Mouse (Mus musculus): Measurements from ENCODE around the gene Acta2.

- TF ChIP-seq CTCF (IDR thresholded peaks at IDR 0.05; ENCODE audit: borderline replicate concordance, extremely low read depth, insufficient read depth, insufficient read length): no peak
- TF ChIP-seq POLR2A (IDR thresholded peaks at IDR 0.05; ENCODE audit: borderline replicate concordance, extremely low read depth, insufficient read depth, insufficient read length, poor library complexity, severe bottlenecking): no peak
Observed at GRCm38 (mm10) chr19:34287221-34287620, 31.8 kb upstream of the Acta2 start.
